Mouse (Mus musculus) common myeloid progenitor, adult 5-6 weeks (primary cell): ENCODE data around the gene Polg2. TPM values are rescaled to one million over a fixed set of nuclear protein-coding genes. Genes with fewer than 3 reads are reported as not detected.
"Not testable (repeated sequence)": the region's sequence is repeated elsewhere in the genome, so short reads cannot be mapped to it uniquely, and the experiment has no call there.

Source experiments
- ATAC-seq: replicated peaks from 2 replicates; pipeline ENCODE4 v1.8.0; 2016; ENCODE audit warnings: low read depth, mild to moderate bottlenecking, moderate TSS enrichment, inconsistent platforms; ENCODE audit not compliant: poor library complexity, severe bottlenecking
- total RNA-seq: library from RNA; stranded (forward); fragments of 200-1000, 187-1606 nt; gene quantifications from 2 replicates; pipeline ENCODE4 v1.2.3, GENCODE M21; 2017

Gene Polg2
- total RNA-seq, 1 experiment from 2014 or later = 12.6 TPM

GRCm38 (mm10) chr11:106793846-106794245, 14.5 kb upstream of the Polg2 start:
- no peak for ATAC-seq

GRCm38 (mm10) chr11:106789649-106790048, 10.3 kb upstream of the Polg2 start:
- ATAC-seq = no peak

DNA sequence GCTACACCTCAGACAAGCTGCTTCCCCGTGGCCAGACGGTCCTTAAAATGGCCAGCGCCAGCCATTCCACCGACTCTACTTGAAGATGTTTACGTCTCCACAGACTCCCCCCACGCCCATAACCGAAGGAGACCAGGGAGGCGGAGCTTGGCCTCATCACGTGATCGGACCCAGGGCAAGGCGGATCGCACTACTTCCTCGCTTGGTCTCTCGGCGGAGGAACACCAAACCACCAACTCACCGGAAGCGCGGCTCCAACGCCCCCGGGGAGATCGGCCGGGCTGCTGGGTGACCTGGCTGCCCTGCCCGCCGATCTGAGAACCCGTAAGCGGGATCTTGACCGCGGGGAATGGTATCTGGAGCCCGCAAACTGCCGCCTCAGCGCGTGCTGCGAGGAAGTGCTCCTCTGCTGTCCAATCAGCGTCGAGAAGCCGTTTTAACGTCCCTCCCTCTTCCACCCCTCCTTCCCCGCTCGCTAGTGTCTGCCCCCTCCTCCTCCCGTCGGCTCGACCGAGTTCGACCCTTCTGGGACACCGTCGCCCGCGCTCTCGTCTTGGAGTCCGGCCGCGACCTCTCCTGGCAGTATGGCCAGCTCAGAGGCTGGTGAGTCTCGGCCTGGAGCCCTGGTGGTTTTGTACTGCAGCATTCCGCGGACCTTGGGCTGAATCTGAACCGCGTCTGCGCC, 9.6 kb upstream of the Polg2 start, which contains the start of the genes Ddx5 and Cep95:
TSS of gene Ddx5 (minus strand) at position 411 of the 685 bp plus-strand sequence.
TSS of gene Cep95 (plus strand) at position 478 of the 685 bp plus-strand sequence.
- peak; percentile 71 for ATAC-seq

GRCm38 (mm10) chr11:106788026-106788774, 8.9 kb upstream of the Polg2 start:
- ATAC-seq = peak; percentile 51

DNA sequence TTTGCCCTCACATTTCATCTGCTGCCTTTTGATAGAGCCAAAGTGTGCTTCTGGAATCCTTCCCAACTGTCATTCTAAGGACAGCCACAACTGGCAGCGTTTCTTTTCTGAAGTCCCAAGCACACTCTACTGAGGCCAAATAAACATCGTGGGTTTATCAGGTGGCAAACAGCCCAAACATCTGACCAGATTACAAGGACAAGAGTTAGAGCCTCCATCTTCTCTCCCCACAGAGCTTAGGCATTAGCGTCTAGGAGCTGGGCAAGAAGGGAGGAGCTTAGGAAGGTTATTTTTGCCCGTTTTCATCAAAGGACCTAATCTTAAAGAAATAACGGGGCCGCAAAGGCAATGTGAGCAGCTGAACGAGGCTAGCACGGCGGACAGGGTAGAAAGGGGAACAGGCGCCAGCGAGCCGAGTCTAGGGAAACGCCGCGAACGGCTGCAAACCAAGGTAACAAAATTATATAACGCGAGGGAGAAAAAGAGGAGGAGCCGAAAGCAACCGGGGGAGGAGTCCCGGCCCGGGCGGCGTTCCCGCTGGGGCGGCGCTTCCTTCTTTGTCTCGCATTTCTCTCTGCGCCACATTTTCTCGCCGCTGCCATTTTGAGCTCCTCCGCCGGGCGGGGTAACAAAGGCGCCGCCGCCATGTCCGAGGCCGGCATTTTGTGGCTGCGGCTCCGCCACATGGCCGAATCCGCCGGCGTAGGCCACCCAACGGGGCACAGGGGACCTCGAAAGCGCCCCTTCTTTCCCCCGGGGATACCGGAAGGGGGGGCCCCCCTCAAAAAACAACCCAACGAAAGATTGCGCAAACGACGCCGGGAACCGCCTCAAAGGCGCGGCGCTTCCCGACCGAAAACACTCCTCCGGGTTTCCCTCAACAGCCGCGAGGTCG, 8.0 kb upstream of the Polg2 start:
- ATAC-seq = peak; percentile 16; the same call in 1 of the 2 replicates

DNA sequence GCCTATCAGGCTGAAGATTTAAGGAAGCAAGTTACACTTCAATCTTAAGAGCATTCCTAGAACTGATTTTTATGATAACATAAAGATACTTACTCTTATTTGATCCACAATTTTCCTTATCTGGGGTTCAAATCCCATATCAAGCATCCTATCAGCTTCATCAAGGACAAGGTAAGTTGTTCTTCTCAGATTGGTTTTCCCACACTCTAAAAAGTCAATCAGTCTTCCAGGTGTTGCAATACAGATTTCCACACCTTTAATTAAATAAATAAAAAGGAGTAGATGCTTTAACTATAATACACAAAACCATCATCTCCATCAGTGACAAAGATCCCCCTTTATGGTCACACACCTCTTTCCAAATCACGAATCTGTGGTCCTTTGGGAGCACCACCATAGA, 5.7 kb upstream of the Polg2 start:
- no peak for ATAC-seq

- no peak for ATAC-seq
Observed at GRCm38 (mm10) chr11:106784476-106784875, 5.1 kb upstream of the Polg2 start.

DNA sequence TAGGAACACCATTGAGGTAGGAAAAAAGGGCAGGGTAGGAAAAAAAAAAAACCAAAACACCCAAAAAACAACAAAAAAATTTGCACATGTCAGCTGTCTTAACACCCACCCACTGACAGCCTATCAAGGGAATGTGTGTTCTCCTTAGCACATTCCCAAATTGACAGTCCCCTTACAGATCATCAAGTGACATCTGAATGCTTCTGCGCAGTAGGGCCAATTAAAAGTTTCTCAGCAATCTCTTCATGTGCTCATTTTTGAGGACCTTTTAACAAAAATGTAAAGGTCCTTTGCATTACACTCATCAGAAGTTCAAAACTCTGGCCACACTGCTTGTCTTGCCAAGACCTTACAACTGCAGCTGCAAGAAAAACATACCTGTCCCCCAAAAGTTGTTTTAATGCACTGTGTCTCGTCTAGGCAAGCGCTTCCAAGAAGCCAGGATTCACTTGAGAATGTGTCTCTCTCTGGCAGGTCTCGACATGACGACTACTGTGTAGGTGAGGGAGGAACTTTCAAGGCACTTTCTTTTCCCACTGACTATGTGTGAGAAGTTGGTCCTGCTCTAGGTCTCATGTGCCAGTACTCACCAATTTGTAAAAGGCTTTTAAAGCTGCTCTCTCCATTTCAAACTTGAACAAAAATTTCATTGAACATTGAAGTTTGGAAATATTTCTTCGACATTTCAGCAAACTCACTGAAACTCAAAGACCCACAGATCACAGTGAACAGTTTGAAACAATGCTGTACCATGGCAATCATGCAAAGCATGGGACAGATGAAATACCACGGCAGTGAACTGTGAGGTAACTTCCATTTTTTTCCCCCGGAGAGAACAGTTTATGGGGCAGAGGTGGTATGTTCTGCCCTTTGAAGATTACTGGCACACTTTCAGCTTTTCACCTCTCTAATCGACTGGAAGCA, 3.8 kb upstream of the Polg2 start:
- no peak for ATAC-seq

DNA sequence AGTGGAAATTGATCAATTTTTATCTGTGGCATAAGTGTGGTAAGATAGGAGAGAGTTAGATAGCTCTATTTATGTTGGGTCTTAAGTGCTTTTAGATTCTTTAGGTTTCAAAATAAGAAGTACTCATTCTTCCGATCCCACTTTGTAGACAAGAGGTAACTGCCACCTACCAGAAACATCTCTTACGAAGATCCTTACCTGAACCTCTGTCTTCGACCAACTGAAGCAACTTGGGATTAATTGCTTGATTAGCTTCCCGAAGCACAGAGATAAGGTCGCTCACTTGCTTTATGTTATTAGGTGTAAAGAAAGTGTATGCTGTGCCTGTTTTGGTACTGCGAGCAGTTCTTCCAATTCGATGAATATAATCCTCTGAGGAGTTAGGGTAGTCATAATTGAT, 2.9 kb upstream of the Polg2 start:
- ATAC-seq = not testable (repeated sequence)

- ATAC-seq = no peak
Observed at GRCm38 (mm10) chr11:106780590-106781220, 1.4 kb upstream of the Polg2 start.

DNA sequence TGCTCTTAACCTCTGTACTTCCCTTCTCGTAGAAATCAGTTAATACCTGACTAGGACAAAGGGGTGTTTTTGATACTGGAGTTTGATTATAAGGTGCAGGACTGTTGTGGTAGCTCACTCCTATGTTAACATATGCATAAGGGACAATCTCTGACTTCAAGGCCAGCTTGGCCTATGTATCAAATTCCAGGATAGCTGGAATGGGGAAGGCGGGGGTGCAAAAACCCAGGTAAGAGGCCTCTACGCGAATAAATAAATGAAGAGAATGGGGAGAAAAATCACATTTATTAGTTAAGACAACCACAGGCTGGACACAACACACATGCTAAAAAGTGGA, 720 bp upstream of the Polg2 start:
- ATAC-seq = no peak

- peak; percentile 2 for ATAC-seq
Observed at GRCm38 (mm10) chr11:106778589-106779387, 549 bp downstream of the Polg2 start.

GRCm38 (mm10) chr11:106778132-106778531, 1.2 kb downstream of the Polg2 start:
- no peak for ATAC-seq

DNA sequence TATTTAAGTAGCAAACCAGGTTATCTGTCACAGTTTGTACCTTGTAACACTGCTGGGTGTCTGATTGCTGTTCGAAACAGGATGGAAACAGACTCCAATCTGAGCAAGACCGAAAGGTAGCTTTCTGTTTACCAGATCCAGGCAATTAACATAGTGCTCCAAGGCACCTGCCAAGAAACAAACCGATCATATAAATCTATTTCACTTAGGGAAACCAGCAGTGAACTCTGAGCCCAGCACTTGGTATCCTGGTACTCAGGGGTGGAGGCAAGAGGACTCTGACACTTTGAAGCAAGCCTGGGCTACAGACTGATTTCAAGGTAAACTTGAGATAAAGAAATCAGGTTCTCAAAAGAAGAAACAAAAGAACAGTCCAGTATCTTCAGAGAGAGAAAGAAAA, 1.9 kb downstream of the Polg2 start:
- ATAC-seq = no peak

DNA sequence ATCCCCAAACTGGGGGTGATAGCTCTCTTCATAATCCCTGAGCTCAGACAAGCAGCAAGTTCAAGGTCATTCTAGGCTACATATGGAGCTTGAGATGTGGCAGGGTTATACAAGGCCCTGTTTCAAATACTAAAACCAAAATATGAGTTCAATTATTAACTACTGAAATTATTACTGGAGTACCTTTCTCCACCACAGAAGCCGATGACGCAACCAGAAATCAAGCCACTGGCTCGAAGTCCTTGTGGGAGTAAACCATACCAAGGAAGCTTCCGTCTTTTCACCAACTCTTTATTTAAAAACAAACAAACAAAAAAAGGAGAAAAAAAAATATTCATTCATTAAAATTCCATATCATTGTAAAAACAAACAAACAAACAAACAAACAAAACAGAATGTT, 2.4 kb downstream of the Polg2 start:
- no peak for ATAC-seq

DNA sequence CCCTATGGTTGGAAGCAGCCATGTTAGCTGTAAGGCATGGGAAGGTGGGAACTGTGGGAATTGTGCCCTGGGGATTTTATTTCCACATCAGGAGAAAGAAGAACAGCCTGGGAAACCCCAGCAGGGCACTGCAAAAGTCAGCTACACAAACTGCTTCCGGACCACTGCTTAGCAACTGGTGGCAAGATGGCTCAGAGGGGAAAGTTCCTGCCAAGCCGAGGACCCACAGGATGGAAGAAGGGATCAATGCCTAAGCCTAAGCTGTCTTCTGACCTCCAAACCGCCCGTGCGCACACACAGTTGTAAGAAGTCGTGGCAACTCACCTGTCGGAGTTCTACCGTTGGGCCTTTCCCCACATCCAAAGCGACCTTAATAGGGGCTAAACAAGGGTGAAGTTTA, 6.3 kb downstream of the Polg2 start:
- no peak for ATAC-seq

- peak; percentile 59 for ATAC-seq
Observed at GRCm38 (mm10) chr11:106770195-106770974, 9.0 kb downstream of the Polg2 start.

DNA sequence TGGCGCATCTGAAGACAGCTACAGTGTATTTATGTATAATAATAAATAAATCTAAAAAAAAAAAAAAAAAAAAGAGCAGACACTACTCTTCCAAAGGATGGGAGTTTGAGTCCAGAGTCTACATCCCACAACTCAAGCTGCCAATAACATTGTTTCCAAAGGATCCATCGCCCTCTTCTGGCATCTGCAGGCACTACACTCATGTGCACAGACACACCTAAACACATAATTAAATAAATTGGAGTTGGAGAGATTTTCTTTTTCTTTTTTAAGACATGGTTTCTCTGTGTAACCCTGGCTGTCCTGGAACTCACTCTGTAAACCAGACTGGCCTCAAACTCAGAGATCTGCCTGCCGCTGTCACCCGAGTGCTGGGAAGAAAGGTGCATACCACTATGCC, 11.8 kb downstream of the Polg2 start:
- ATAC-seq = no peak
